Comparison of ENCODE assay signal across 7 mouse cellular contexts in the genomic region with DNA sequence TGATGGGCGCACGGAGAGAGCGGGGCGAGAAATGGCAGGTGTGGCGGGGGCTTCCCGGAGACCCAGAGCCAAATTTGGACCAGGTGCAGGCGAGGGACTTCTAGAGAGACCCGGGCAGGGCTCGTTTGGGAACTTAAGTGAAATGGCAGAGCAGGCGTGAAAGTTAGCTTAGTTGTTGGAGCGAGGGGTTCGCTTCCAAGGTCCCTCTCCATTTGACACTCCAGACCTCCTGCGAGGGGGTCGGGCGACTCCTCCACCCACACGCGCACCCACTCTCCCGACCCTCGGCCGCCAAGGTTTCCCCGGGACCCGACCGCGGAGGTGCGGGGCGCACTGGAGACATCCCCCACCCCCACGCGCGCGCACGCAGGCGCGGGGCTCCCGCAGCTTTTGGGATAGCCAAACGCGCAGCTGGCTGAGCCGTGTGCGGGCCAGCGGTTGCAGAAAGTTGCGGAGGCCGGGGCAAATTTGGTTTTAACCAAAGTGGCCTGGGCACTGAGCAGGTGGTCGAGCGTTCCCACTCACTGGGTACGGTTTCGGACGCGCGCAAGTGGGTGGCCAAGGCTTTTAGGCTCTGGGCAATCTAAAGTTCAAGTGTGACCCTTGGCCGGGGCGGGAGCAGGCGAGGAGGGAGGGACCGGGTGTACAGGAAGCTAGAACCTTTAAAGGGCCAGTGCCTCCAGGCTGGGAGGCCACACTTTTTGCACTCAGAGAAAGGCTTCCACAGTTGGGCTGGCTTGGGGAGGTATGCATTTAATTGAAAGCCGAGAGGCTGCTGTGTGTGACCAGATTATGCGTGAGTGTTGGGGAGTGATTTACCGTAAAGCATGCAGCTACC. TPM values are rescaled to one million over a fixed set of nuclear protein-coding genes. Genes with fewer than 3 reads are reported as not detected.
DNase-seq lines count a peak whose midpoint lies in the region; ATAC-seq and TF ChIP-seq lines count a peak whose summit lies in the region.

No protein-coding gene starts in this region.

- peak overlapping the region; percentile 64 for H3K27ac ChIP-seq in cortical plate, adult 2 months (ENCODE audit: insufficient read depth, low read length)
- peak overlapping the region; percentile 96 for H3K27ac ChIP-seq in intestine, embryonic 16.5 days (ENCODE audit: low read length)
- H3K27ac ChIP-seq in limb, embryonic 14.5 days (replicated peaks; ENCODE audit: low read depth, low read length), result no peak overlapping the region
- H3K27ac ChIP-seq in midbrain, embryonic 14.5 days (replicated peaks; ENCODE audit: low read depth, low read length), result no peak overlapping the region

- peak; percentile 26 for DNase-seq in limb, embryonic 14.5 days (ENCODE audit: low spot score)
- peak; percentile 35 for DNase-seq in midbrain, embryonic 14.5 days
- DNase-seq in spleen, postnatal 10 days (ENCODE audit: low spot score in 2 of 2), result peak; percentile 43 to 64

- no peak for TF ChIP-seq CTCF in cortical plate, adult 2 months (IDR thresholded peaks at IDR 0.05; ENCODE audit: extremely low read depth, insufficient read depth, low read length)

- H3K9ac ChIP-seq in intestine, embryonic 16.5 days (ENCODE audit: low read depth, low read length), result peak overlapping the region; percentile 89
- H3K9ac ChIP-seq in limb, embryonic 14.5 days (ENCODE audit: low read depth, low read length, severe bottlenecking), result peak overlapping the region; percentile 79
- H3K9ac ChIP-seq in midbrain, embryonic 14.5 days (replicated peaks; ENCODE audit: low read length), result peak overlapping the region; percentile 44; the same call in 1 of the 2 replicates

- no peaks in the 10 kb centered on the region; the same call in 1 of the 2 replicates for H3K4me1 ChIP-seq in cortical plate, adult 2 months (ENCODE audit: control insufficient read depth, insufficient read depth, low read length)
- H3K4me1 ChIP-seq in intestine, embryonic 16.5 days (ENCODE audit: control insufficient read depth, insufficient read depth, low read length), result peaks cover 15% of the 10 kb centered on the region
- H3K4me1 ChIP-seq in limb, embryonic 14.5 days (ENCODE audit: control insufficient read depth, insufficient read depth, low read length), result peaks cover 8% of the 10 kb centered on the region; the same call in 1 of the 2 replicates
- peaks cover 9% of the 10 kb centered on the region for H3K4me1 ChIP-seq in midbrain, embryonic 14.5 days (ENCODE audit: control insufficient read depth, insufficient read depth, low read length)

- H3K9me3 ChIP-seq in intestine, embryonic 16.5 days (ENCODE audit: control insufficient read depth, low read length), result no peaks in the 10 kb centered on the region
- H3K9me3 ChIP-seq in limb, embryonic 14.5 days (ENCODE audit: control insufficient read depth, low read length), result no peaks in the 10 kb centered on the region
- H3K9me3 ChIP-seq in midbrain, embryonic 14.5 days (ENCODE audit: control insufficient read depth, low read length), result no peaks in the 10 kb centered on the region

- peak overlapping the region; percentile 88 for H3K4me2 ChIP-seq in intestine, embryonic 16.5 days (ENCODE audit: low read depth, low read length)
- peak overlapping the region; percentile 96 for H3K4me2 ChIP-seq in limb, embryonic 14.5 days (replicated peaks; ENCODE audit: low read depth, low read length, severe bottlenecking)
- H3K4me2 ChIP-seq in midbrain, embryonic 14.5 days (ENCODE audit: low read length), result peak overlapping the region; percentile 91

- H3K4me3 ChIP-seq in cortical plate, adult 2 months (ENCODE audit: insufficient read depth, low read length), result peak overlapping the region; percentile 88
- H3K4me3 ChIP-seq in intestine, embryonic 16.5 days (ENCODE audit: low read length), result peak overlapping the region; percentile 96
- H3K4me3 ChIP-seq in limb, embryonic 14.5 days (replicated peaks; ENCODE audit: low read length), result peak overlapping the region; percentile 90
- H3K4me3 ChIP-seq in midbrain, embryonic 14.5 days (replicated peaks; ENCODE audit: low read depth, low read length), result peak overlapping the region; percentile 69

- WGBS in intestine, embryonic 16.5 days, result under 1% methylated on average over 55 of the region's 55 CpGs
- WGBS in limb, embryonic 14.5 days, result under 1% methylated on average over 50 of the region's 55 CpGs
- under 1% methylated on average over 55 of the region's 55 CpGs for WGBS in midbrain, embryonic 14.5 days

- no peaks in the 10 kb centered on the region for H3K27me3 ChIP-seq in intestine, embryonic 16.5 days (replicated peaks; ENCODE audit: control insufficient read depth, insufficient read depth, low read length)
- H3K27me3 ChIP-seq in limb, embryonic 14.5 days (ENCODE audit: control insufficient read depth, insufficient read depth, low read length), result peaks cover 10% of the 10 kb centered on the region
- H3K27me3 ChIP-seq in midbrain, embryonic 14.5 days (ENCODE audit: control insufficient read depth, insufficient read depth, low read length), result peaks cover 63% of the 10 kb centered on the region

- no peaks in the 10 kb centered on the region for H3K36me3 ChIP-seq in intestine, embryonic 16.5 days (ENCODE audit: control insufficient read depth, insufficient read depth, low read length)
- no peaks in the 10 kb centered on the region for H3K36me3 ChIP-seq in limb, embryonic 14.5 days (ENCODE audit: control insufficient read depth, insufficient read depth, low read length)
- H3K36me3 ChIP-seq in midbrain, embryonic 14.5 days (ENCODE audit: control insufficient read depth, insufficient read depth, low read length), result no peaks in the 10 kb centered on the region

- no peak for TF ChIP-seq POLR2A in cortical plate, adult 2 months (IDR thresholded peaks at IDR 0.05; ENCODE audit: extremely low read depth, insufficient read depth, low read length)
- TF ChIP-seq POLR2A in limb, embryonic 14.5 days (IDR thresholded peaks at IDR 0.05; ENCODE audit: borderline replicate concordance, extremely low read depth, insufficient read depth, insufficient read length), result no peak

- peak; percentile 13 for ATAC-seq in activated CD4-positive, CD25-positive, alpha-beta regulatory T cell, adult 4 months
- peak; percentile 54 for ATAC-seq in granulocyte monocyte progenitor cell, adult 5-6 weeks (replicated peaks; ENCODE audit: poor library complexity, severe bottlenecking)
- peak; percentile 77 for ATAC-seq in intestine, embryonic 16.5 days
- ATAC-seq in limb, embryonic 14.5 days (ENCODE audit: low FRiP score, low read depth), result peak; percentile 21; the same call in 1 of the 2 replicates
- no peak for ATAC-seq in midbrain, embryonic 14.5 days (ENCODE audit: low FRiP score, low TSS enrichment)

RNA-seq across cellular contexts. Expression of gene Foxo1, which starts 1.6 kb away (rescaled TPM):
- polyA plus RNA-seq in activated CD4-positive, CD25-positive, alpha-beta regulatory T cell, adult 4 months (2017; shearing (Covaris generic)), result 10 to 100 TPM; 30.3 to 30.6 TPM
- 6.7 and 8.5 TPM in 2 replicates for polyA plus RNA-seq in cortical plate, adult 2 months (2012; rRNA removed)
- 1.8 and 2.6 TPM in 2 replicates for total RNA-seq in granulocyte monocyte progenitor cell, adult 5-6 weeks (2014; fragmentation: Nextera tagmentation)
- 0.39 and 0.46 TPM in 2 replicates for total RNA-seq in granulocyte monocyte progenitor cell, adult 5-6 weeks (2017)
- polyA plus RNA-seq in intestine, embryonic 16.5 days (2015; fragmentation: Nextera tagmentation; extraction: Ambion mirVana), result 3.5 and 4.4 TPM in 2 replicates
- polyA plus RNA-seq in limb, embryonic 14.5 days (2012; rRNA removed), result 7.6 and 9.3 TPM in 2 replicates
- polyA plus RNA-seq in limb, embryonic 14.5 days (2014; fragmentation: Nextera tagmentation; extraction: Ambion mirVana), result 7.0 and 8.5 TPM in 2 replicates
- polyA plus RNA-seq in midbrain, embryonic 14.5 days (2014; fragmentation: Nextera tagmentation; extraction: Ambion mirVana), result 3.3 and 4.3 TPM in 2 replicates

Comparison
In these comparisons a context has a peak if more than half of its experiments do, and no peak if none do; other contexts are left out.
1. H3K27ac ChIP-seq: peak in cortical plate, adult 2 months (single experiment) and intestine, embryonic 16.5 days (single experiment); none in limb, embryonic 14.5 days (single experiment) and midbrain, embryonic 14.5 days (single experiment).
2. Peak in every context shown above with its lines, with median percentiles within 50 percentile points of each other: H3K4me3 ChIP-seq, H3K4me2 ChIP-seq, H3K9ac ChIP-seq and DNase-seq.